Mouse (Mus musculus) granulocyte monocyte progenitor cell, adult 5-6 weeks (primary cell): Measurements from ENCODE around the gene Vill. TPM values are rescaled to one million over a fixed set of nuclear protein-coding genes. Genes with fewer than 3 reads are reported as not detected.

Experiments used
- ATAC-seq: replicated peaks from 2 replicates; pipeline ENCODE4 v1.8.0; 2016; ENCODE audit warnings: mild to moderate bottlenecking, moderate TSS enrichment, inconsistent platforms; ENCODE audit not compliant: poor library complexity, severe bottlenecking
- total RNA-seq, 2 experiments: library from RNA; stranded (forward) in 1 of 2; stranded (reverse) in 1 of 2; fragments of 200-712, 200-1000 nt in 1 of 2; fragments of >200 nt in 1 of 2; fragmentation: Nextera tagmentation in 1 of 2; gene quantifications; 2 replicates each; pipeline ENCODE4 v1.2.3; 2014 to 2017

The Vill gene
- total RNA-seq (2014; fragmentation: Nextera tagmentation): 33.5 and 42.4 TPM in 2 replicates
- total RNA-seq (2017): 23.7 and 34.9 TPM in 2 replicates

DNA sequence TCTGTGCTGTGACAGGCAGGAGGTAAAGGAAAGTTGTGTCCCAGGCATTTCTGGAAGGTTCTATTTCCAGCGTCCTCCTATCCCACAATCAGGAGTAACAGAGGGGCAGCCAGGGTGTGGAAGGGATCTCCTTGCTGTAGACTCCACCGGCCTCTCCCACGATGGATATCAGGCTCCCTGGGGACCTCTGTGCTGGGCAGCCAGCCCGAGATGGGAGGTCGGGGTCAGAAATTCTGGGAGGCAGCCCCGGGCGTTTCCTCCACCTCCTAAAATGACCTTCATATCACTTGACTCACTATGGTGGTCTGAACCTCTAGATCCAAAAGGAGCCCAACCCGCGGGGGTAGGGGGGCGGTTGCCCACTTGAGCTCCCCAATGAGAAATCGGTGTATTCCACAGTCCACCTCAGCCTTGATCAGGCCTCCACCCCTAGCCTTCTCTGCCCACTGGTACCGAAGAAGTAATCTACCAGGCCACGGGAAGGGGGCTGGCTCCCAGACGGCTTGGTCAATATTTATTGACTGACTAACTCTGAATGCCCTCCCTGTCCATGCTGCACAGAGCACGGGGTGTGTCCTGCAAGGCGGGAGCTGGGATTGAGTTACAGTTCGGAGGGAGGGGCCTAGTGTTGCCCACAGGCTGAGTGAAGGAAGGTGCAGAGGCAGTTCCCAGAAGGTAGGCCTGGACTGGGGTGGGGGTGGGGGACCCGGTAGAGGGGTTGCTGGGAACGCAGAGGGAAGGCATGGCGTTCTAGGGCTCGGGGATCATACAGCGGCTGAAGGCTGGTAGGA is at the start of gene Vill:
Gene Vill (plus strand): TSS at position 625 of the 791 bp plus-strand sequence.
- peak; percentile 37 for ATAC-seq

DNA sequence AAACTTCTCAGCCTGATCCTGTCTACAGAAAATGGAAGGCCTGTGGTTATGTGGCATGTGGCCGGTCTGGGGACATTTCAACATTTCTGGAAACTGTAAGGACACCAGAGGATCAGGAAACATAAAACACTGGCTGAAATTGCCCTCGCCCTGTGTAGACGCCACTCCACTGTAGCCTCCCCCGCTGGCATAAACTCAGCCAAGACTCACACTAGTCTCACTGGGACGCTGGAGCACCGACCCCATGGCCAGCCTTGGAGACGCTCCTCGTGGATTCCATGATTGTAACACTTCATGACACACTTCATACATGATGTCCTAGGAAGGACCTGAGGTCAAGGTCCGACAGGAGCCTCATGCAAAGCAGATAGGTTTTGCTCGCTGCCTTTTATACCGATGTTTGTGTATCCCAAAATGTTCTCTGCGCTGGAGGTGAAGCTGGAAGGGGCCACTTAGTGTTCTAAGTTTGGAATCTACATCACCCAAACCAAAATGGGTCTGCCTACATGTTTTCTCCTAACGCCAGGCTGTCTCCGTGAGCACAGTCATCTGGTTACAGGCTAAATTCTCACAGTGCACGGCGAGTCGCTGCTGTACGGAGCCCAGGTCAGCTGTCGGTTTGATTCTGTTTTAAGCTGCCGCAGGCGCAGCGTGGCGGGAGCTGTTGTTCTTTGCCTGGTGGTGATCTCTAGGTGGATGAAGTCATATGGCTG is 48.4 kb upstream of the Vill start:
- ATAC-seq: peak; percentile 36; the same call in 1 of the 2 replicates

DNA sequence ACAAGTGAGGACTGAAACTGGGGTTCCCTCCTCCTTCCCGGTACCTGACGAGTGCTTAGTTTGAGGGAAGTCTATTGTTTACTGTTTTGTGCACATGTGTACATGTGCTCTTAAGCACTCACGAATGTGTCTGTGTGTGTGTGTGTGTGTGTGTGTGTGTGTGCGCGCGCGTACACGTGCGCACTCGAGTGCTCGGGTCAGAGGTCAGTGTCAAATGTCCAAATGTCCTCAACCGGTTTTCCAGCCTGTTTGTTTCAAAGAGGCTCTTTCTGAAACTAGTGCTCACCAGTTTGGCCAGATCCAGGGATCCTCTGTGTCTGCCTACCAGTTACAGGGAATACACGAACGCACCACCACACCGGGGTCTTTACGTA is 47.9 kb upstream of the Vill start:
- ATAC-seq: no peak

GRCm38 (mm10) chr9:119005303-119006029 is 47.1 kb upstream of the Vill start:
- ATAC-seq: no peak

DNA sequence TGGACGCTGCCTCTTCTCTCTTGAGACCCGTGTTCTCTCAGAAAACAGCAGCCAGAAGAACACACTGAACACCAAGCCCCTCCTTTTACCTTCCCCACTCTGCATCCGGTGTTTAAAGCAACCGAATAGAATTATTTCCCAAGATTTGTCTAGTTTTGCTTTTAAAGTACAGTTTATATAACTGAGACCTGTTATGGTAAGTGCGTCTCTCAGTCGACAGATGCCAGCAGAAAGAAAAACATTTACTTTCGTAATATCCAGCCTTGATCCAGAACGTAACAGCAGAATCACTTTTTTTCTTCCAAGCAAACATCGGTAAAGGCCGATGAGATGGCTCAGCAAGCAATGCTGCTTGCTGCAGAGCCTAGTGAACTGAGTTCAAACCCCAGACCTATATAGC is 45.3 kb upstream of the Vill start:
- no peak for ATAC-seq

GRCm38 (mm10) chr9:119008871-119009270 is 43.7 kb upstream of the Vill start:
- no peak for ATAC-seq

GRCm38 (mm10) chr9:119010156-119010710 is 42.3 kb upstream of the Vill start:
- ATAC-seq: no peak

GRCm38 (mm10) chr9:119016785-119017507 is 35.6 kb upstream of the Vill start:
- ATAC-seq: no peak

- no peak for ATAC-seq
Measured at GRCm38 (mm10) chr9:119021731-119022130, 30.8 kb upstream of the Vill start.

DNA sequence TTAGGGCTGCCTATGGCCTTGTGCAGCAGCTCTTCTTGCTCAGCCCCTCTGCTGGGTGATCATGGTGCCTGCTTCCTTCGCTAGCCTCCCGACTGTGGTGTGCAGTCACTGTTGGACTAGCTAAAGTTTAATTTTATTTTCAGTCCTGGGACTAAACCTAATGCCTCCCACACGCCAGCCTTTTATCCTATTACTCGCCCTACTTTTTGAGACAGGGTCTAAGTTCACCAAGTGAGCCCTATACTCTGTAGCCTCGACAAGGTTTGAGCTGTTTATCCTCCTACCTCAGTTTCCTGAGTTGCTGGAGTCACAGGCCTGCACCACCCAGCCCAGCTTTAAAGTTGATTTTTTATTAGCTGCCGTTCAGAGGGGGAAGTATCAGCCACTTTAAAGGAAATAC is 27.3 kb upstream of the Vill start:
- ATAC-seq: no peak

GRCm38 (mm10) chr9:119025832-119026331 is 26.7 kb upstream of the Vill start:
- ATAC-seq: no peak

DNA sequence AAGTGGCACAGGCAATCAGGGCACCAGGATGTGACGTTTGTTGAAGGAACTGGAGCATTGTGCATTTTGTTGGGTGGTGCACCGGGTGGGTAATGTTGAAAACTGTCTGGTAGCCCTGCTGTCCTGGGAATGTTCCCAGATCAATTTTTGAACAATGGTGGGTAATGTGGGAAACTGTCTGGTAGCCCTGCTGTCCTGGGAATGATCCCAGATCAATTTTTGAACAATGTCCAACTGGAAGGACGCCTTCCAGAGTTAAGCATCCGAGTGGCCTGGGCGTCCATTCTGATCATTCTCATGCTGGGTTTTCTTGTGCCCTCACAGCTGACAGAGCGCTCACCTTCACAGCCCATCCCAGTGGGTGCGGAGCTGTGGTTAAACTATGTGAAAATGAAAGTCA is 25.2 kb upstream of the Vill start:
- no peak for ATAC-seq

- peak; percentile 75 for ATAC-seq
Measured at GRCm38 (mm10) chr9:119028226-119029195, 24.1 kb upstream of the Vill start.

DNA sequence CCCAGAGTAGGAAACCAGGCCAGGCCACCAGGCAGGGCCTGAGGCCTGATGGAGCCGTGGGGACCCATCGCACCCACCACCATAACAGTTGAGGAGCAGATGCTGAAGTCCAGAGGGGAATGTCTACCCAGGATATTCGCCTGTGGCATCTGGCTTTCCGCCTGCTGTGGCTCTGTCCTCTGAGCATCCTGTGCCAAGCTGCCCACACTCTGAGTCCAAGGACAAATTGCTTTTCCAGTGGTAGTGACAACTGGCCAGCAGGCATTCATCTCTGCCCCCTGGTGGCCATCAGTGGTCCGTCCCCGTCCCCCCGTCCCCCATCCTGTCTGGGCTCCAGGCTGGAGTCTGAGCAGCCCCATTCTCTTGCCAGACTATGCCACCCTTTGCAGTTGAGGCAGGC is 23.0 kb upstream of the Vill start:
- ATAC-seq: peak; percentile 61

DNA sequence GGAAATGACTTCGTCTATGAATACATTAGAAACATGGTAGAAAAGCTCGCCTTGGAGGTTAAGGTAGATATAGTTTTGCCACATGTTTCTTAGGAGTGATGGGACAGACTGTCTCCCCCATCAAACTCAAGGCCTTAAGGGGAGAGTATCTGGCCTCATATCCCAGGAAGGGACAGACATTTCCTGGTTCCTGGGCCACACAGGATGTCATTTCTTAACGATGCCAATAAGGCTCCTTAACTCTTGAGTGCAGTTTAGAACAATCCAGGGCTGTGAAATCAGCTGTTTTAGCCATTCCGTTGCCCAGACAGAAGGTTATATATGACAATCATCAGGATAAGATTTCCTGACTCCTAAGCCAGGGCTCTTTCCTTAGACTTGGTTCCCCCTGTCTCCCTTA is 21.5 kb upstream of the Vill start:
- ATAC-seq: no peak

DNA sequence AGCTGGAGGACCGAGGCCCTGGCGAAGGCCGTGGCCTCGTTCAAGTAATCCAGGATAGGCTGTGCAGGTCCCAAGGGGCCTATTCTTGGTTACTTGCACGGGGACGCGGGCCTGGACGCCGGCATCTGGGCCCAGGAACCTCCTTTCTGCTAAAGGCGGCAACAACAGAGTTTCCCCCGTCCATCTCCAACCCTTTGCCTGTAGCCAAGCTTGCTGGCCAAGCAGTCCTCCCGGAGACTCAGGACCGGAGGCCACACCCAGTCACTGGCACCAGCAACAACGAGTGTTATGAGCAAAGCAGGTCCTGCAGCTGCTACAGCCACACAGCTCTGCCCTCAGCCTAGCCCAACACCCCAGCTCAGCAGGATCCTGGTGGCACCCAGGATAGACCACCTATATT is 20.8 kb upstream of the Vill start:
- no peak for ATAC-seq

DNA sequence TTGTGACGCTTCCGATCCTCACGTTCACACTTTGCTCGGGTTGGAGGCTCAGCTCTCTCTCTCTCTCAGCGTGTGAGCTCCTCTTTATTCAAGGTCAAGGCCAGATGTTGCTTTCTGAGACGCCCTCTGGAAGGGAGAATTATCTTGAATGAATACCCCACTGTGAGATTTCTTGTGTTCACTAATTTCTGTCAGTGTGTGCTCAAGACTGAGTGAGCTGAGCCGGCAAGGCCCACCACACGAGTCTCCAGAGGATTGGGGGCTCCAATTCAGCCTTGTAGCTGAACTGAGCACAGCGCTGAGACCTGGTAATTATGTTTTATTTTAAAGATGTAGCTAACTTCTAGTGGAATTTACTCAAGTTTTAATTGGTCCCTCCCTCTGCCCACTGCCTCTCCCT is 20.0 kb upstream of the Vill start:
- no peak for ATAC-seq

DNA sequence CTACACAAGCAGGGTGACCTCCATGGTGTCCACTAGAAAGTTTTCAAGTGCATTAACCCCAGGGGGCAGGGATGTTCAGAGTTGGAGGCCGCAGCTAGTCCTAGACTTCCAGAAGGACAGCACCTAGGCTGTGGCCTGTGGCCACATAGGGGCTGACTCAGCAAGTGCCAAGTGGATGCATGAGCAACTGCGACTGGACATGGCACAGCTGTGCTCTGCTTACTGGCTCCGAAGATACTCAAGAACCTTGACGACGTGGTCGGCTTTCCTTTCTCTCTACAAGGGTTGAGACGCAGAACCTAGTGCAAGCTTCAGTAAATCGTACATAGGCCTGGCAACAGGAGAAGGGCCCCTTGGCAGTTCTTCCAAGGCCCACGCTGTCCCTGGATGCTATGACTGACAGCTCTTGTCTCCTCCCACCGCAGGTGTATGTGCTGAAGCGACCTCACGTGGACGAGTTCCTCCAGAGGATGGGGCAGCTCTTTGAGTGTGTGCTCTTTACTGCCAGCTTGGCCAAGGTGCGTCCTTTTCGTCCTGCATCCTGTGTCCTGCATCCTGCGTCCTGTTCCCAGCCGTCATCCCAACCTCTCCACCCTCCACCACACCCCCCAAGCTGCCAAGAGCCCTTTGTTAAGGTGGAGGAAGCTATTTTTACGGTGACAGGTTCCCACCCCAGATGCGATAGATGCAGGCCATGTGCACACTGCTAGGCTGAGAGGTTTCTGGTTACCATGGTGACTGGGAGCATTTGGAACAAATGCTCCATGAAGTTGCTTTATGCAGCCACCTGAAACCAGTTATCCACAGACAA is 19.3 kb upstream of the Vill start:
- ATAC-seq: no peak
